Mouse (Mus musculus) liver, adult 2 months (tissue): ENCODE results near the gene Hmox2. TPM values are rescaled to one million over a fixed set of nuclear protein-coding genes. Genes with fewer than 3 reads are reported as not detected.
A peak's percentile ranks its signal among the peaks of the same experiment; 100 is the strongest.

Experiments
- DNase-seq: peaks from one replicate; pipeline ENCODE4 v3.0.0-alpha.2; 2011; ENCODE audit warnings: low read depth, low spot score; ENCODE audit errors: extremely low read depth
- H3K27ac ChIP-seq: fragments of 200-500 bp; replicated peaks from 2 replicates; pipeline ENCODE4 v1.5.1; 2012; ENCODE audit warnings: low read depth, mild to moderate bottlenecking, control low read depth, inconsistent platforms, low read length; ENCODE audit not compliant: insufficient read depth
- H3K27me3 ChIP-seq: fragments of 200-500 bp; 2 replicates; pipeline ENCODE4 v1.6.1; 2012; ENCODE audit warnings: mild to moderate bottlenecking, moderate library complexity, low read length, inconsistent platforms; ENCODE audit not compliant: control insufficient read depth, insufficient read depth
- H3K36me3 ChIP-seq: fragments of 200-500 bp; 2 replicates; pipeline ENCODE4 v1.6.1; 2012; ENCODE audit warnings: low read length, inconsistent platforms; ENCODE audit not compliant: control insufficient read depth, insufficient read depth
- H3K4me1 ChIP-seq: fragments of 200-500 bp; 2 replicates; pipeline ENCODE4 v1.6.1; 2011; ENCODE audit warnings: low read length; ENCODE audit not compliant: control insufficient read depth, insufficient read depth
- H3K4me3 ChIP-seq: fragments of 200-500 bp; 2 replicates; pipeline ENCODE4 v1.5.1; 2011; ENCODE audit warnings: low read depth, mild to moderate bottlenecking, control low read depth, low read length, moderate library complexity; ENCODE audit not compliant: insufficient read depth
- H3K79me2 ChIP-seq: fragments of 200-500 bp; 2 replicates; pipeline ENCODE4 v1.6.1; 2012; ENCODE audit warnings: inconsistent platforms, mild to moderate bottlenecking, low read length, moderate library complexity; ENCODE audit not compliant: control insufficient read depth, insufficient read depth
- H3K9ac ChIP-seq: fragments of 200-500 bp; 2 replicates; pipeline ENCODE4 v1.6.1; 2012; ENCODE audit warnings: low read depth, mild to moderate bottlenecking, control low read depth, inconsistent platforms, low read length
- CTCF ChIP-seq: fragments of 200-500 bp; IDR thresholded peaks from 2 replicates; pipeline ENCODE4 v1.5.1; 2011; ENCODE audit warnings: low read depth, low read length, control low read depth
- POLR2A ChIP-seq: fragments of 200-500 bp; IDR thresholded peaks from 2 replicates; pipeline ENCODE4 v1.6.1; 2011; ENCODE audit warnings: low read length, control low read depth; ENCODE audit not compliant: insufficient read depth; ENCODE audit errors: extremely low read depth
- WGBS: fragments of 180-500 bp; shearing (Covaris S2); methylation state at CpG from one replicate; pipeline ENCODE4 v1.1.7; 2018; 5-methylcytosine and 5-hydroxymethylcytosine counted together
- polyA plus RNA-seq: library from polyadenylated mRNA; depleted of rRNA; stranded (reverse); fragments of >200 nt; gene quantifications from 2 replicates; pipeline ENCODE4 v1.2.3, GENCODE M21; 2012
- total RNA-seq: library from RNA; depleted of rRNA; stranded (reverse); fragments of >200 nt; gene quantifications from 2 replicates; pipeline ENCODE4 v1.2.3, GENCODE M21; 2014

The Hmox2 gene
- total and polyA plus RNA-seq, 2 experiments, result 28.3 to 52.9 TPM

DNA sequence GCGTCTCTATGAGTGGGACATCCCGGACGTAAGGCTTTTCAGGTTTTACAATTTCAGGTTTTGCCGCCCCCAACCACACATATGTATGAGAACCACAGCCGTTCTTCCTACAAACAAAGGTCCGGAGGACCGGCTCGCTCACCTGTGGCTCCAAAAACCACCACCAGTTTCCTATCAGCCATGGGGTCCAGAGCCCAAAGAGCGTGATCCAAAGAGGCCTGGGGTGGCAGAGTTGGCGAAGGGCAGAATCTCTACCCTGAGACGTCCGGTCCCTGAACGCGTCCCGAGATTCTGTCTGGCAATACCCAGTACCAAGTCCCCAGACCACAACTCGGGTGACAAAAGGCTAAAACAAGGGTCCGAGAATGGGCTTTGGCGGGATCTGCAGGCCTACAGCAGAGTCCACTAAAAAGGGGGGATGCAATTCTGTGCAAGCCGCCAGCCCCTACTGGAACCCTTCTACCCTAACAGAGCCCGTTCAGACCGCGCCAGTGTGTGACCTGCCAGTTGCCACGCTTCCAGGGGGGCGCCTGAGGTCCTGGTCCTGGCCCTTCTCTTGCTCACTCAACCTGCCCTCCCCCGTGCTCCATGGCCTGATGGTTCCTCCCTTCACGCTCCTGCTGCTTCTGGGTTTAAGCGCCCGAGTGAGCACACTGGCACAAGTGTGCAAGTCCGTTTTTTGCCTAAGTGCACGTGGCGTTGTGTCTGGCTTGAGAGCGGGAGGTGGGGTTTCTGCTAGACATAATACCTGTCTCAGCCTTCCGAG lies 7.2 kb upstream of the Hmox2 start, which contains the start of gene Nmral1:
Gene Nmral1, minus strand, starts transcription at position 604 of the 766 bp plus-strand sequence.
- Histone ChIP-seq H3K79me2 (no peaks in the 10 kb centered on the region), H3K27ac (peak within 1 kb of the TSS; percentile 32), H3K9ac (peak within 1 kb of the TSS; percentile 75), H3K27me3 (no peaks in the 10 kb centered on the region), H3K4me1 (no peaks in the 10 kb centered on the region; the same call in 1 of the 2 replicates), H3K36me3 (no peaks in the 10 kb centered on the region), H3K4me3 (peak within 1 kb of the TSS; percentile 66)
- peak; percentile 76 for DNase-seq
- WGBS, result 7% methylated on average over 33 of the region's 33 CpGs
- TF ChIP-seq CTCF (0 out of 2 replicates have a peak, but pooled peaks have one; percentile 0), POLR2A (no peak)

DNA sequence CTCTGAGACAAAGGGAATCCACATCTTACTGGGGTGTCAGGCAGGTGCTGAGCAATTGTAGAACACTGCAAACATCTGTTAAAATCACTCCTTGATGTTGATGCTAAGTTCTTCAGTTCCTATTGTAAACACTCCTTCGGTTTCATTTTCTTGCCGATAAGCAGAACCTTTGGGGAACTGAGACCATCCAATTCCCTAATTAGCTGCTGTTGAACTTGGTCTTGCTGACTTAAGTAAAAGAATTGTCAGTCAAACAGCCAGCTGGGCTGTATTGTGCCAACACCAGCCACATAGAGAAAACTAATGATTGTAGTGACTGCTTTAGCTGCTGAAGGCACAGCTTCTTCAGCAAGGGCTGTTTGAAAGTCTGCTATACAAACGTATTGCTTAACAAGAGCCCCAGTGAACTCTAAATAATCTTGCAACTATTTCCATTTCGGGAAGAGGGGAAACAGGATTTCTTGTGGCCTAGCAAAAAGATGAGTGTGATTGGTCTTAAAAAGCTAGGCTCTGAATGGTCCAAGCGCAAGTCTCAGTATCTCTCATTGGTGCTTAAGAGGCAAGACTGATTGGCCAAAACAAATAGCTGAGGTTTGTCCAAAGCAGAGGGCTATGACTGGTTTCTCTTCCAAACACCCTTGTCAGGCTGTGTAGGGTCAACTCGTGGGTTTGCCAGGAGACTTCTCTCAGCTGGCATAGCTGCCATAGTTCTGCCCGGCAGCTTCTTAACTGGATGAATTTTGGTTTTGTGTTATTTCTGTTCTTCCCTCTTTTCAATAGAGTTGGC lies 3.8 kb upstream of the Hmox2 start:
- WGBS, result 27% methylated on average over 7 of the region's 7 CpGs
- Histone ChIP-seq H3K27ac (peak overlapping the region; percentile 72), H3K4me1 (no peaks in the 10 kb centered on the region; the same call in 1 of the 2 replicates), H3K4me3 (no peak overlapping the region), H3K27me3 (no peaks in the 10 kb centered on the region), H3K79me2 (peaks cover 7% of the 10 kb centered on the region; the same call in 1 of the 2 replicates), H3K9ac (no peak overlapping the region), H3K36me3 (no peaks in the 10 kb centered on the region)
- peak; percentile 70 for DNase-seq
- TF ChIP-seq CTCF (no peak), POLR2A (no peak)

DNA sequence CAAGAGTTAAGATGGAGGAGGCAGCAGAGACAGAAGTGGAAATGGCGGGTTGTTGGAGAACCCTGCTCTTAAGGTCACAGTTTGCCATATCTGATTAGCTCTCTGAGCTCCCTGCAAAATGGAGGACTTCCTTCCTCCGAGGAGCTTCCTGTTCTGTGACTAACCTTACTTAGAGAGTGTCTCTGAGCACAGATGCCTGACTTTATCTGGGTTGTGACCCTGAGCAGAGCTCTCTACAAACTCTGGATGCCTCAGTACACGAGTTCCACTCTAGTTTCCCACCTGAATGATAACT lies 3.3 kb upstream of the Hmox2 start:
- Histone ChIP-seq H3K27me3 (no peaks in the 10 kb centered on the region), H3K4me1 (peaks cover 2% of the 10 kb centered on the region; the same call in 1 of the 2 replicates), H3K36me3 (no peaks in the 10 kb centered on the region), H3K79me2 (peaks cover 7% of the 10 kb centered on the region; the same call in 1 of the 2 replicates), H3K4me3 (no peak overlapping the region), H3K9ac (no peak overlapping the region), H3K27ac (peak overlapping the region; percentile 72)
- WGBS, result 68% methylated on average over 3 of the region's 3 CpGs
- TF ChIP-seq POLR2A (no peak), CTCF (no peak)
- peak; percentile 31 for DNase-seq

DNA sequence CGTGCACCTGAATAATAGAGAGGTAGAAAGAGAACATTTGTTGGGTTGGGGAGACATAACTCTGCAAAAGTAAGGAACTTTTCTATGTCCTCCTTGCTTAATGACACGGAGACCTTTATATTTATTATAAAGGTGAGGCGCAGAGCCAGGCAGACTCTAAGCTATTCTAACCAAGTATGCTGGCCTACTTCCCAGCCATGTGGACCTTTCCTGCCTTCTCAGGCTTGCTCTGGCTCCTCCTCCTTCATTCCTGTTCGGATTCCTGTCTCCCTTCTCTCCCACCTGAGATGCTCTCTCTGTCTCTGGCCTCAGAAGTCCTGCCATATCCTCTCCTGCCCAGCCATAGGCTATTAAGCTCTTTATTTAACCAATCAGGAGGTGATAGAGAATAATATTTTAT lies 895 bp upstream of the Hmox2 start:
- TF ChIP-seq CTCF, result no peak
- TF ChIP-seq POLR2A, result no peak
- 76% methylated on average over 4 of the region's 4 CpGs for WGBS

DNA sequence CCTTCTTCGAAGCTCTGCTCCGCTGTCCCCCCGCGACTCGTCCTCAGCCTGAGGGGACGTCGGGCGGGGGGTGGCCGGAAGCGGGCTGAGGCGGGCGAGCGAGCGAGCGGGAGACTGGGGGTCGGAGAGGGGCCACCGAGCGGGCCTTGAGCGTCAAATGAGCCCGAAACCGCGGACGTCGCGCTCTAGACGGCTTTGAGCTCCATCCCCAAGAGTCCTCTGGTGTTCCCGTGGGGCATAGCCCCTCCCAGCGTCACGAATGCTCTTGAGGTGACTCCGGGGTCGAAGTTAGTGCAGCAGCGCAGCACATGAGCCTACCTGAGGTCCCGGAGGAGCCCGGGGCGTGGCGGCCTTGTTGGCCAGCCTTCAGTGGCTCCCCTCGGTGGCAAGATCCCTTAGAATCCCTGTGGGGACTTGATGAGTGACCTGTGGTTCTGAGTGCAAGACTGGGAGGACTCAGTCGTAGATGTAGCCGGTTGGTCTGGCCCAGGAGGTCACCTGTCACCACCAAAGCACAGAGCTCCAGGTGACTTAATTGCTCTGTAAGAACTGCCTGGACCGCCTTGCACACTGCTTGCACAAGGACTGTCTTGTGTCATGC lies 467 bp downstream of the Hmox2 start:
- peak; percentile 59 for DNase-seq
- Histone ChIP-seq H3K27me3 (no peaks in the 10 kb centered on the region), H3K4me3 (peak overlapping the region; percentile 64), H3K27ac (peak overlapping the region; percentile 70), H3K36me3 (no peaks in the 10 kb centered on the region), H3K79me2 (peaks cover 23% of the 10 kb centered on the region; the same call in 1 of the 2 replicates), H3K9ac (peak overlapping the region; percentile 84), H3K4me1 (peaks cover 12% of the 10 kb centered on the region)
- TF ChIP-seq POLR2A, result no peak
- no peak for TF ChIP-seq CTCF
- WGBS, result 1% methylated on average over 39 of the region's 40 CpGs

More for the DNA sequence above, 895 bp upstream of the Hmox2 start:
- Histone ChIP-seq H3K4me3 (no peak overlapping the region), H3K4me1 (peaks cover 4% of the 10 kb centered on the region), H3K9ac (no peak overlapping the region), H3K36me3 (no peaks in the 10 kb centered on the region), H3K27ac (no peak overlapping the region), H3K79me2 (peaks cover 17% of the 10 kb centered on the region; the same call in 1 of the 2 replicates), H3K27me3 (no peaks in the 10 kb centered on the region)
- no peak for DNase-seq
